Mouse (Mus musculus): ENCODE measurements around the gene Ehmt1. TPM values are rescaled to one million over a fixed set of nuclear protein-coding genes. Genes with fewer than 3 reads are reported as not detected.

The Ehmt1 gene
- polyA plus RNA-seq, 1 experiment from 2014 or later: 122 TPM

GRCm38 (mm10) chr2:24870952-24871351, 48.5 kb downstream of the Ehmt1 start:
- no peaks in the 10 kb centered on the region for H3K4me1 ChIP-seq (replicated peaks)
- no peak for ATAC-seq (ENCODE audit: insufficient number of reproducible peaks, insufficient read depth, low FRiP score, low TSS enrichment, low read depth)
- 97% methylated on average over 1 of the region's 1 CpGs for WGBS
- H3K9ac ChIP-seq (replicated peaks): no peak overlapping the region
- H3K27ac ChIP-seq: no peak overlapping the region
- H3K27me3 ChIP-seq: no peaks in the 10 kb centered on the region
- H3K36me3 ChIP-seq: peaks cover 83% of the 10 kb centered on the region
- no peaks in the 10 kb centered on the region for H3K9me3 ChIP-seq
- no peak overlapping the region for H3K4me2 ChIP-seq
- H3K4me3 ChIP-seq (replicated peaks): no peak overlapping the region

DNA sequence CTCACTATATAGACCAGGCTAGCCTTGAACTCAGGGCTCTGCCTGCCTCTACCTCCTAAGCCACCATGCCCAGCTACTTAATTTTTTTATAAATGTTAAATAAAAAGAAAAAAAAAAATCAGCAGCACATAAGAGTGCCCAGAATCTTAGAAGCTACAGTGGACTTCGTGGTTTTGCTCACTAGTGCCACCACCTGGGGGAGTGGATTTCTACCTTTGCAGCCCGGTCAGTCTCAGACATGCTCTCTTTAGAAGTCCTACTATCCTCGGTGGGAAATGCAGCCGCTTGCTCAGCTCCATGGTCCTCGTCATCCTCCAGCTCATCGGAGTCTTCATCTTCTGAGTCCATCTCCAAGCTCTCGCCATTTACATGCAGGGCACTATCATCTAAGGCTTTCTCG, 56.4 kb downstream of the Ehmt1 start:
- WGBS: 85% methylated on average over 8 of the region's 8 CpGs
- H3K27me3 ChIP-seq: no peaks in the 10 kb centered on the region
- H3K4me1 ChIP-seq (replicated peaks): no peaks in the 10 kb centered on the region
- no peak overlapping the region for H3K4me2 ChIP-seq
- H3K36me3 ChIP-seq: peaks cover 85% of the 10 kb centered on the region
- H3K4me3 ChIP-seq (replicated peaks): no peak overlapping the region
- no peak for ATAC-seq (ENCODE audit: insufficient number of reproducible peaks, insufficient read depth, low FRiP score, low TSS enrichment, low read depth)
- no peak overlapping the region for H3K27ac ChIP-seq
- no peak overlapping the region for H3K9ac ChIP-seq (replicated peaks)
- H3K9me3 ChIP-seq: no peaks in the 10 kb centered on the region

GRCm38 (mm10) chr2:24852408-24852807, 67.0 kb downstream of the Ehmt1 start:
- Histone ChIP-seq H3K27me3 (no peaks in the 10 kb centered on the region), H3K36me3 (peaks cover 81% of the 10 kb centered on the region), H3K9ac (replicated peaks) (no peak overlapping the region), H3K4me2 (no peak overlapping the region), H3K4me1 (replicated peaks) (no peaks in the 10 kb centered on the region), H3K9me3 (no peaks in the 10 kb centered on the region), H3K27ac (no peak overlapping the region), H3K4me3 (replicated peaks) (no peak overlapping the region)
- no peak for ATAC-seq (ENCODE audit: insufficient number of reproducible peaks, insufficient read depth, low FRiP score, low TSS enrichment, low read depth)
- WGBS: 77% methylated on average over 5 of the region's 5 CpGs

DNA sequence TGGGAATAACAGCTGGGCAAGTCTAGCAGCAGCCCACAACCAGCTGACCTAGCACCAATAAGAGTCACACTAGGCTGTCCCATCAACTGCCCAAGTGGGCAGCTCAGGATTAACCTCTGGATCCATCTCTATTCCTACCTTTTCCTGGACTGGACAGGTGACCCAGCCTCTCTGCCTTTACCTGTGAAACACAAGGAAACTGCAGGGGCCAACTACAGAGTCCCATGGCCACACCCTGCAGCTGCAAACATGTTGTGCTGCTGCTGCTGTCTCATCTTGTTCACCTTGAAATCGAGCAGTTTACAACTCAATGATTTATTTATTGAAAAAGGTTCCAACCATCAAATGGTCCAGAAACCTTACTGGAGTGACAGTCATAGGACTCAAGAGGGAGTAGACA, 72.9 kb downstream of the Ehmt1 start:
- no peak for ATAC-seq (ENCODE audit: insufficient number of reproducible peaks, insufficient read depth, low FRiP score, low TSS enrichment, low read depth)
- 94% methylated on average over 1 of the region's 1 CpGs for WGBS
- Histone ChIP-seq H3K9me3 (no peaks in the 10 kb centered on the region), H3K27me3 (no peaks in the 10 kb centered on the region), H3K4me2 (no peak overlapping the region), H3K4me3 (replicated peaks) (no peak overlapping the region), H3K9ac (replicated peaks) (no peak overlapping the region), H3K4me1 (replicated peaks) (no peaks in the 10 kb centered on the region), H3K36me3 (peaks cover 87% of the 10 kb centered on the region), H3K27ac (no peak overlapping the region)

DNA sequence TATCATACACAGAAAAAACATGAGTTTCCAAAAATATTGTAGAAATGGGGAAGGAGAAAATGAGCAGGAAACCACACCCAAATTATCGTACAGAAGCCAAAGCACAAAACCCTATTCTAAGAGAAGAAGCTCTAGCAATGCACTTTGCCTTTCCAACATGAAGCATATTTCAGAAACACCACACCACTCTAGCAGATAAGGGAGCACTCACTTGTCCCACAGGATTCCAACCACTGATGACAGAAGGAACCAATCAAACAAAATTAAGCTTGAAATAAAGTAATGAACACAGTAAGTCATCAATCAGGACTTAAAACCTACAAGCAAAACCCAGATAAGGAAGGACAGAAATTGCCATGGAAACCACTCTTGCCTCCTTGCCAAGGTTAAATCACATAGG, 74.2 kb downstream of the Ehmt1 start:
- no peak overlapping the region for H3K27ac ChIP-seq
- no peak overlapping the region for H3K4me3 ChIP-seq (replicated peaks)
- peaks cover 88% of the 10 kb centered on the region for H3K36me3 ChIP-seq
- no peak for ATAC-seq (ENCODE audit: insufficient number of reproducible peaks, insufficient read depth, low FRiP score, low TSS enrichment, low read depth)
- H3K4me2 ChIP-seq: no peak overlapping the region
- no peaks in the 10 kb centered on the region for H3K27me3 ChIP-seq
- H3K9me3 ChIP-seq: no peaks in the 10 kb centered on the region
- WGBS: 90% methylated on average over 1 of the region's 1 CpGs
- no peak overlapping the region for H3K9ac ChIP-seq (replicated peaks)
- H3K4me1 ChIP-seq (replicated peaks): no peaks in the 10 kb centered on the region

GRCm38 (mm10) chr2:24830614-24831013, 88.8 kb downstream of the Ehmt1 start:
- H3K9ac ChIP-seq (replicated peaks): no peak overlapping the region
- peaks cover 73% of the 10 kb centered on the region for H3K36me3 ChIP-seq
- no peaks in the 10 kb centered on the region for H3K4me1 ChIP-seq (replicated peaks)
- 91% methylated on average over 3 of the region's 3 CpGs for WGBS
- H3K27ac ChIP-seq: no peak overlapping the region
- H3K4me3 ChIP-seq (replicated peaks): no peak overlapping the region
- H3K27me3 ChIP-seq: no peaks in the 10 kb centered on the region
- H3K4me2 ChIP-seq: no peak overlapping the region
- no peak for ATAC-seq (ENCODE audit: insufficient number of reproducible peaks, insufficient read depth, low FRiP score, low TSS enrichment, low read depth)
- no peaks in the 10 kb centered on the region for H3K9me3 ChIP-seq

GRCm38 (mm10) chr2:24809746-24810145, 109.7 kb downstream of the Ehmt1 start:
- Histone ChIP-seq H3K4me3 (replicated peaks) (no peak overlapping the region), H3K27ac (no peak overlapping the region), H3K4me1 (replicated peaks) (no peaks in the 10 kb centered on the region), H3K9ac (replicated peaks) (no peak overlapping the region), H3K27me3 (no peaks in the 10 kb centered on the region), H3K9me3 (no peaks in the 10 kb centered on the region), H3K36me3 (peaks cover 94% of the 10 kb centered on the region), H3K4me2 (no peak overlapping the region)
- WGBS: 87% methylated on average over 3 of the region's 3 CpGs
- no peak for ATAC-seq (ENCODE audit: insufficient number of reproducible peaks, insufficient read depth, low FRiP score, low TSS enrichment, low read depth)

DNA sequence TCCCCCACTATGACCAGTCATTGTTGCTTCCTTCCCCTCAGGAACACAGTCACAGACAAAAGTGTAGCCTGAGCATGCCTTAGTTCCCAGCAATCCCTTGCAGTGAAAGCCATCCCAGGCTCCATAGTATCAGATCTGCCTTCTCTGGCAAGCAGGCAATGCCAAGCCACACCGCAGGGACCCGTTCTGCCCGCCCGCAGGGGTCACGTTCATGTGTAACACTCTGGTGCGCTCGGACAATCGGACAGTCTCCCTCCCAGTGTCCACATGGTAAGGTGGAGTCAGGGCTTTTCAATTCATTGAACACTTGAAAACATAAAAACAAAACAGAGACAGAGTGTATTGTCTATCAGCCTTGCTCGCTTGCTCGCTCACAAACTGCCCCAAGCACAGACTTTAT, 111.7 kb downstream of the Ehmt1 start:
- H3K4me3 ChIP-seq (replicated peaks): no peak overlapping the region
- H3K4me1 ChIP-seq (replicated peaks): no peaks in the 10 kb centered on the region
- H3K9ac ChIP-seq (replicated peaks): no peak overlapping the region
- no peak overlapping the region for H3K27ac ChIP-seq
- peaks cover 97% of the 10 kb centered on the region for H3K36me3 ChIP-seq
- 96% methylated on average over 10 of the region's 10 CpGs for WGBS
- H3K4me2 ChIP-seq: no peak overlapping the region
- no peaks in the 10 kb centered on the region for H3K27me3 ChIP-seq
- no peaks in the 10 kb centered on the region for H3K9me3 ChIP-seq
- ATAC-seq (ENCODE audit: insufficient number of reproducible peaks, insufficient read depth, low FRiP score, low TSS enrichment, low read depth): no peak

DNA sequence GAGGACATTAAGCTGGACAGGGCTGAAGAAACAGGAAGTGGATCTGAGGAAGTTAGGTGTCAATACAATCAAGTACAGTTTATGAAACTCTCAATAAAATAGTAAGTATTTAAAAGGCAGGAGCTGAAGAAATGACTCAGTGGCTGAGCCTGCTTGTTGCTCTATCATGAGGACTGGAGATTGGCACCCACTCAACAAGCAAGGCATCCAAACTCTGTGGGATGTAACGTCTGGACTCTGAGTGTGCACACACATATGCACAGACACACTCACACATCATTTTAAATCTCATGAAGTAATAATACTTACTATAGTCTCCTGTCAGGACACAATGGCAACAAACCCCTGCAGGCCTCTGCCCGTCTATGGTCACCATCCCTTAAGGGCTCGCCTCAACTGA, 112.4 kb downstream of the Ehmt1 start:
- ATAC-seq (ENCODE audit: insufficient number of reproducible peaks, insufficient read depth, low FRiP score, low TSS enrichment, low read depth): no peak
- H3K36me3 ChIP-seq: peaks cover 97% of the 10 kb centered on the region
- 90% methylated on average over 3 of the region's 3 CpGs for WGBS

DNA sequence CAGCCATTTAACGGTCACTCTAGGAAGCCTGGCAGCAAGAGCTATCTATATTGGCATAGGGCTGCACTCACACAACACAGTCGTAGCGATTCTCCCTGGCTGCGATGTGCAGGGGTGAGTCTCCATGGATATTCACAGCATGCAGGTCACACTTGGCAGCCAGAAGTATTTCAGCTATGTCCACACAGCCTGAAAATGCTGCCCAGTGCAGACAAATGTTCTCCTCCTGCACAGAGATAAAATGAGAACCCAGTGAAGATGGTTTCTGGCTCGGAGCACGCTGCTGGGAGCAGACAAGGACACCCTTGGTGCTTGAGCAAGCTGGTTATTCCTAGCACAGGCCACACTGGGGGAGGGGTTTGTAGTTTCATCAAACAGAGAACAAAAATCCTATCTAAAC, 113.3 kb downstream of the Ehmt1 start:
- WGBS: 95% methylated on average over 6 of the region's 6 CpGs
- Histone ChIP-seq H3K4me2 (no peak overlapping the region), H3K4me1 (replicated peaks) (no peaks in the 10 kb centered on the region), H3K4me3 (replicated peaks) (no peak overlapping the region), H3K36me3 (peaks cover 97% of the 10 kb centered on the region), H3K9ac (replicated peaks) (no peak overlapping the region), H3K9me3 (no peaks in the 10 kb centered on the region), H3K27me3 (no peaks in the 10 kb centered on the region), H3K27ac (no peak overlapping the region)
- no peak for ATAC-seq (ENCODE audit: insufficient number of reproducible peaks, insufficient read depth, low FRiP score, low TSS enrichment, low read depth)

More for the DNA sequence above, 112.4 kb downstream of the Ehmt1 start:
- no peak overlapping the region for H3K4me2 ChIP-seq
- no peak overlapping the region for H3K27ac ChIP-seq
- H3K9me3 ChIP-seq: no peaks in the 10 kb centered on the region
- no peaks in the 10 kb centered on the region for H3K27me3 ChIP-seq
- no peak overlapping the region for H3K4me3 ChIP-seq (replicated peaks)
- no peak overlapping the region for H3K9ac ChIP-seq (replicated peaks)
- no peaks in the 10 kb centered on the region for H3K4me1 ChIP-seq (replicated peaks)

DNA sequence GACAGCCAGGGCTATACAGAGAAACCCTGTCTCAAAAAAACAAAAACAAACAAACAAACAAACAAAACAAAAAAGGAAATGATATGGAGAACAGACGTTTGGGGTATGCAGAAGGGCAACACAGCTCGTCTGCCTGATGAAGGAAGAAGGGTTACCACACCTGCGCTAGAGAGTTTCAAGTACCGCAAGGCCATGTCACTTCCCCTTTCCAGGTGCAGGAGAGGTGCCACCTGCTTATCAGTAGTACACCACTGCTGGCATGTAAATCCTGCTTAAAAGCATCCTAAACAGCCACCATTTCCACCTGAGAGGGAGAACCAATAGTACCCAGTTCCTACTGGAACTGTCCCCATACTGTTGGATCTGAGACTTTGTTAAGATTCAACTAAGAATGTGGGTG, 113.8 kb downstream of the Ehmt1 start:
- Histone ChIP-seq H3K36me3 (peaks cover 97% of the 10 kb centered on the region), H3K27me3 (no peaks in the 10 kb centered on the region), H3K4me2 (no peak overlapping the region), H3K4me1 (replicated peaks) (no peaks in the 10 kb centered on the region), H3K4me3 (replicated peaks) (no peak overlapping the region), H3K9me3 (no peaks in the 10 kb centered on the region), H3K9ac (replicated peaks) (no peak overlapping the region), H3K27ac (no peak overlapping the region)
- ATAC-seq (ENCODE audit: insufficient number of reproducible peaks, insufficient read depth, low FRiP score, low TSS enrichment, low read depth): no peak
- 95% methylated on average over 4 of the region's 4 CpGs for WGBS

- ATAC-seq (ENCODE audit: insufficient number of reproducible peaks, insufficient read depth, low FRiP score, low TSS enrichment, low read depth): no peak
- WGBS: 88% methylated on average over 5 of the region's 5 CpGs
- no peaks in the 10 kb centered on the region for H3K4me1 ChIP-seq (replicated peaks)
- no peak overlapping the region for H3K4me3 ChIP-seq (replicated peaks)
- H3K9me3 ChIP-seq: no peaks in the 10 kb centered on the region
- no peak overlapping the region for H3K9ac ChIP-seq (replicated peaks)
- H3K36me3 ChIP-seq: peaks cover 99% of the 10 kb centered on the region
- no peak overlapping the region for H3K4me2 ChIP-seq
- no peaks in the 10 kb centered on the region for H3K27me3 ChIP-seq
- H3K27ac ChIP-seq: no peak overlapping the region
Measured at GRCm38 (mm10) chr2:24796833-24797457, 122.5 kb downstream of the Ehmt1 start.

Data from limb, embryonic 12.5 days (tissue).